Mouse (Mus musculus) natural killer cell, adult 2 months (primary cell): ENCODE data around the gene Ankrd24.

ENCODE experiments used
- DNase-seq, 2 experiments: peaks; one replicate each; pipeline ENCODE4 v3.0.0; 2022; ENCODE audit warnings: low spot score in 2 of 2

The Ankrd24 gene

DNA sequence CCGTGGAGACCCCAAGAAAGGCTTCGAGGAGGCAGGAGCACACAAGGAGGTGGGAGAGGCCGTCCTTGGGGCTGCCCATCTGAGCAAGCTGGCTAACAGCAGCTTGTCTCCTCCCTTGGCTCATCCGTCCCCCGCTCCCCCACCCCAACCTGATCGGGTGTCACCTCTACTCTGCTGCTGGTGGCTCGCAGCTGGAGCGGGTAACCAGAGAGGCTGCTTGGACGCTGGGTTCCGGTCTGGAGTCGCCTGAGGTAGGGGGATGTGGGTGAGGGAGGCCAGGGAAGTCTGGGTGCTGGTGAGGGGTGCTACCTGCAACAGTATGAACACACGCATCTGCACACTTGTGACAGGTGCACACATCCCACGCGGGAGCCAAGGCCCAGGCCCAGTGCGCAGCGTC lies at the start of gene Ankrd24:
Ankrd24 (plus strand) TSS at position 151 of the 400 bp plus-strand sequence.
- no peak for DNase-seq

DNA sequence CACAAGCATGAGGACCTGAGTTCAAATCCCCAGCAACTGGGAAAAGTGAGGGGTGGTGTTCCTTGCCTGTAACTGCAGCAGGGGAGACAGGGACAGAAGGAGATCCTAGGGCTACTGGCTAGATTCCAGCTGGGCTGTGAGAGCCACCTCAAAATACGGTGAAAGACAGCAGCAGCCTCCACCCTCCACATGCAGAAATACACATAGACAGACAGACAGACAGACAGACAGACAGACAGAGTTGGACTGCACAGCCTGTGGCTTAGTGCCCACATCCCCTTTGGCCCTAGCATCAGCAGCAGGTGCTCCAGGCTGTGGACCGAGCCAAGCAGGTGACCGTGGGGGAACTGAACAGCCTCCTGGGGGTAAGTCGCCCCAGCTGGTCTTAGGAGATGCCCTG lies 48.4 kb upstream of the Ankrd24 start:
- DNase-seq: peak in 1 of 2 experiments; percentile 25

DNA sequence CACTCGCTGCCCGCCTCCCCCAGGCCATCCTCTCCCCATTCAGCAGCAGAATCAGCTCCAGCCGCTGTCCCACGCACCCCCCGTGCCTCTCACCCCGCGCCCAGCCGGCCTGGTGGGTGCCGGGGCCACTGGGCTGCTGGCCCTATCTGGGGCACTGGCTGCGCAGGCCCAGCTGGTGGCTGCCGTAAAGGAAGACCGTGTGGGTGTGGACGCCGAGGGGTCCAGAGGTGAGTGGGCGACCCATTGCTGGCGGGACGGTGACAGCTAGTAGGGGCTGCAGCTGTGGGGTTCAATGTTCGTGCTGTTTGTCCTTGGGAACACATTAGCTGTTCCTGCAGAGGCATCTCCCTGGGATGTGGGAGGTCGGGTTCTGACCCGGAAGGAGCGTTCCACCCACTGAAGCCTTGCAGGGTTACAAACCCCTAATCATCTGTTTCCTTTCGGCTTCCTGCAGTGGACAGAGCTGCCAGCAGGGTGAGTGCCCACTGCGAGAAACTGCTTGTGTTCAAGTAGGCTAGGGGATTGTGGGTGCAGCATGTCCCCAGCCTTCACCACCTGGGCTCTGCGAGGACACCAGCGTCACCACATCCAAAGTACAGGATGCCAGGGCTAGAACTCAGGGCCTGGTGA lies 47.8 kb upstream of the Ankrd24 start:
- DNase-seq: peak; percentile 56 to 57

DNA sequence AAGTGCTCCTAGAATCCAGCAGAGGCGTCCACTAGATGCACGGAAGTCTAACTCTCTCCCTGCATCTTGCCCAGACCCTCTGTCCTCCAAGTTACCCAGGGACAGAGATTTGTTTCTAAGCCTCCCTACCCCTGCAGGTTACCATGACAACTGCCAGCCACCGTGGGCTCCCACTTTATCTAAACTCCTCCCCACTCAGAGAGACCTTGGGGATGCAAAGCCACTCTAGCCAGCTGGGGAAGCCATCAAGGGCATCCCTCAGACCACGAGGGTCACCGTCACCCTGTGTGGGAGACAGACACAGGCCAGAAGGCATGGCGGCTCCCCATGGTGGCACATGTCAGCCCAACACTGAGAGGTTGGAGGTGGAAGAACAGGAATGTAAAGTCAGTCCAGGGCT lies 45.0 kb upstream of the Ankrd24 start:
- DNase-seq: no peak

DNA sequence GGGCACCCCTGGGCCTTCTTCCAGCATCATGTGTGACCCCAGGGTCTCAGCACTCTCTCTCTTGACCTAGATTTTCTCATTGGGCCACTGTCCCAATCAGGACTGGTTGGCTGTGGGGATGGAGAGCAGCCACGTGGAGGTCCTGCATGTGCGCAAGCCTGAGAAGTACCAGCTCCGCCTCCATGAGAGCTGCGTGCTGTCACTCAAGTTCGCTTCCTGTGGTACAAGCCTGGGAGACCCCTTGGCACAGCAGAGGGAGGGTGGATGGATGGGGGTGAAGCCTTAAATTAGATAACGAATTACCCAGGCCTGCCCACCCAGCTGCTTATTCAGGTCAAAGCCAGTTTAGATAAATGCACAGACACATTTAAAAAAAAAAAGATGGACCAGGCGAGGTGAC lies 39.6 kb upstream of the Ankrd24 start:
- no peak for DNase-seq

DNA sequence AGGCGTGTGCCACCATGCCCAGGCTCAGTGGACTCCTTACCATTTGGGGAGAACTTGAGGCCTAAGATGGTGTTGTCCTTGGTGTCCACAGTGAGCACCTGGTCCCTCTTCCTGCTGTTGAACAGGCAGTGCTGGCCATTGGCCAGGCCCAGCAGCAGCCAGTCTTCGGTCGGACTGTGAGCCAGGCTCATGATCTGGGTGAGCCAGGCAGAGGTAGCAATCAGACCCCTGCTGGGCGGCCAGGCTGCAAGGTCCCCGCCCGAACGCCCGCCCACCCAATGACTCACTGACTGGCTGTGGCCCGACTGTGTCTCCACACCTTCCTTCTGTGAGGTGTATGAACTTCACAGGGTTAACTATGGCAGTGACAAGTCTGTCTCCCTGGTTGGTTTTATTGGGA lies 36.5 kb upstream of the Ankrd24 start:
- DNase-seq: no peak

DNA sequence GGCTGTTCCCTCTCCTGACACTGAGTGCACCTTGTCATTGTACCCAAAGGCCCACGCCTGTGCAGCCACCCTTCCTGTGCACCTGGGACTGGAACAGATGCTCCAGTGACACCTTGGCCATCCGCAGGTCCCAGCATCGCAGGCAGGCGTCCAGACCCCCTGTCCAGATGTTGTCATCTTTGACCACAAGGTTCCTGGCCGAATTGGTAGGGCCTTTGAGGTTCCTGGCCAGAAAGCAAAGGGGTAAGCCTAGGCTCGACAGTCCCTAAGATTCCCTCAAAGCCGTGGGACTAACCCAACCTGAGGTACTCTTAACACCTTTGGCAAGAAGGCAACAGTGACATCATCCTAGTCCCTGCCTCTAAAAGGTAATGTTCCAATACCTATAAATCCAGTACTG lies 35.7 kb upstream of the Ankrd24 start:
- DNase-seq: no peak

DNA sequence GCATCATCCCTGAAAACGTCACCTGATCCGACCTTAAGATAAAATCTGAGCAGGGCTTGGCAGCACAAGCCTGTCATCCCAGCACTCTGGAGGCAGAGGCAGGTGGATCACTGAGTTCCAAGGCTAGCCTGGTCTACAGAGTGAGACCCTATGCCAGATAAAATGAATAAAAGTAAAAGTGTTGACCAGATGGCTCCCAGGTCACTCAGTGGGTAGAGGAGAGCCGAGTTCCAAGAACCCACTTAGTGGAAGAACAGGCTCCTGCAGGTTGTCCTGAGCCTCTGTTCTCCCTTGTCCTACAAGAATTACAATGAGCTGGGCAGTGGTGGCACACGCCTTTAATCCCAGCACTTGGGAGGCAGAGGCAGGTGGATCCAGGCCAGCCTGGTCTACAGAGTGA lies 35.1 kb upstream of the Ankrd24 start:
- DNase-seq: no peak

DNA sequence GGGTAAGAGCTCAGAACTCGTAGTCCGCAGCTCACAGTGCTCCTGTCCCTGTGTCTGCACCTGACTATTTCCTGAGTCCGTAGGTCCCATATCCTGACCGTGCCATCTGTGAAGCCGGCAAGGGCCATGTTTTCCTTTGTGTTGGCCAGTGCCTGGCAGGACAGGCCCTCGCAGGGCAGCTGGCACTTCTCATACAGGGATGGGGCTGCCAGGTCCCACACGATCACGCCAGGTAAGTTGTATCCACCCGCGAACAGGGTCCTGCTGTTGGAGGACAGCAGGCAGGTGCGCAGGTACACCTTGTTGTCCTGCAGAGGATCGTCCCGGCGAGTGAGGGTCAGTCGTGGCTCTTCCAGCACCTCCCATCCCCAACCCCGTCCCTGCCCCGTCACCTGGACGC lies 34.4 kb upstream of the Ankrd24 start:
- DNase-seq: no peak

DNA sequence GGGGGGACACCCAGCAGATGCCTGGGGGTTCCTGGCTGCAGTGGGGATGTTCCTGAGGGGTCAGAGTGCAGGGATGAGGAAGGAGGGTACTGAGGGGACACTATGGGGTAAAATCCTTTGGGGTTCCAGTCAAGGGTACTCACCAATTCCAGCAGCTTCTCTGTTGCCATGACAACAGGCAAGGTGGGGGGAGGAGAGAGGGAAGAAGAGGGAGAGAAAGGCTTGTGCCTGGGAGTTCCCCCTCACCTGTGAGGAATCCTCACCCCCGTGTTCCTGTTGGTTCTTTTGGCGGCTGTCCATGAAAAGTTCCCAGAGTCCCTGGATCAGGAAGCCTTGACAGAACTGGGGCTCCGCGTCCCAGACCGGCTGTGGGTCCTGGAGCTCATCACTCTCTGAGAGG lies 32.7 kb upstream of the Ankrd24 start:
- no peak for DNase-seq

DNA sequence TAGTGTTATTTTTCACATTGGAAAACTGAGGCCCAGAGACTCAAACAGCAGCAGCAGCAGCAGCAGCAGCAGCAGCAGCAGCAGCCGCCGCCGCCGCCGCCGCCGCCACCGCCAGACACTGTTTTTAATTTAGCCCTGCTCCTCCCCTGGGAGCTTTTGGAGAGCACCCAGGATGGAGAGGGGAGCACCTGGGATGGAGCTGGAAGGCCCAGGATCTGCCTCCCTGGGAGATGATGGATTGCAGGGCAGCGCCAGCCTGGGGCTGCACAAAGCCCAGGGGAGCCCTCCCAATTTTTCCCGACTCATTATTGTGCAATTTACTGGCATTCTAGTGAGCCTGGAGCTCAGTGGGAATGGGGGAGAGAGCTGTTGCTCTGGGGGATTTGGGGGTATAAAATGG lies 31.7 kb upstream of the Ankrd24 start:
- DNase-seq: no peak

DNA sequence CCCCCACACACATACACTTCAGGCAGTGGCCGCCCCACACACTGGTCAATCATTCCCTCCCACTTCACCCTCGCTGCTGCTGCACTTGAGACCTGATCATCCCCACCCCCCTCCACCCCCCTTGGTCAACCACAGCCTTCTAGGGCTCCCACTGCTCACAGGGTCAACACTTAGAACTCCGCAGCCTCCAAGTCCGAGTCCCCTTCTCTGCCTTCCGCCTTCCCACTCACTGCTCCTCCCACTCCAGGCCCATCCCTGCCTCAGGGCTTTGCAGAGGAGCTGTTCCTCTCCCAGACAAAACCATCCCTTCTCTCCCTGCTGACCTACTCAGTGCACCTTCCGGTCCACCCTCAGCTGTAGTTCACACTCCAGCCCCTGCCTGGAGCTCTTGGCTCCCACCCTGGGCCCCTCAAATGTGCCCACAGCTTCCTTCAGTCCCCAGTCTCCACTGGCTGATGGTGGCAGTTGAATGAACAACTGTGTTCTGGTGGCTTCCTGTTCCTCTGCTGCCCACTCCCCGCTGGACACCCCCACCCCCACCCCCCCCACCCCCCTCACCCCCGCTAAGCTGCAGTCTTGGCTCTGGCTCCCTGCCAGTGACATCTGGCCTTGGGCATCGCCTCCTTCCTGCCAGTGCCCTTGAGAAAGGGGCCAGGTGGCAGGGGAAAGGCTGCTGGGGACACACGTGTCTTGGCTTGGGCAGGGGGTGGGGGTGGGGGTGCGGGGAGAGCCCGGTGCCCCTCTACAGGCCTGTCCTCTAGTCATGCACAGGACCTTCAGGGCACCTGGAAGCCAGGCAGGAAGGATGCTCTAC lies 31.0 kb upstream of the Ankrd24 start:
- DNase-seq: no peak

DNA sequence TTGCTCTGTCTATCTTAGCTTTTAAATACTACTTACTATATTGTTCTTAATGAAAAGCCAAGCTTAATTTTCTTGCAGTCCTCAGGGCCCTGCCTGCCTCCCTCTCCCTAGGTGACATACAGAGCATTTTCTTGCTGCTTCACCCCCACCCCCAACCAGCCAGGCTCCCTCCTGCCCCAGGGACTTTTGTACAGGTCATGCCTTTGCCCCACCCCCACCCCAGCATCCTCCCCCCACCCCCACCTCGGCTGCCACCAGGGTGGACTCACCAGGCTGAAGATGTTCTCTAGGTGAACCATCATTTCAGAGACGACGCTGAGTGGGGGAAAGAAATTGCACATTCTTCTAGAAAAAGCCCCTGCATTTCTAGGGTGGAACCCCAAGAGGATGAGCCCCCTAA lies 30.0 kb upstream of the Ankrd24 start:
- no peak for DNase-seq

DNA sequence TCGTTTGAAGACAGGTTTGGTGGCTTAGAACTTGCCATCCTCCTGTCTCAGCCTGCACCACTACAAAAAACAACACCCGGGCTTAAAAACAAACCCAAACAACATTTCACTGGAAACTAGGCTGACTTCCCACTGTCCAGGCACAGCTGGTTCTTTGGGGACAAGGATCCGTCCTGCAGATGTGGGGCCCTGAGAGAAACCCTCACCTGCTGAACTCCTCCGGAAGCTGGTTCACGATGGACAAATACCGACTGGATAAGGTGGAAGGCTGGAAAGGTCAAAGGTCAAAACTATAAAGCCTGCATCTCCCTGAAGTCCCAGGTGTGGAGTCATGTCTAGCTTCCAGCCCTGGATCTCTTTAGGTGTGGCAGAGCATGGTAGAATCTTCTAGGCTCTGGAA lies 29.5 kb upstream of the Ankrd24 start:
- no peak for DNase-seq

DNA sequence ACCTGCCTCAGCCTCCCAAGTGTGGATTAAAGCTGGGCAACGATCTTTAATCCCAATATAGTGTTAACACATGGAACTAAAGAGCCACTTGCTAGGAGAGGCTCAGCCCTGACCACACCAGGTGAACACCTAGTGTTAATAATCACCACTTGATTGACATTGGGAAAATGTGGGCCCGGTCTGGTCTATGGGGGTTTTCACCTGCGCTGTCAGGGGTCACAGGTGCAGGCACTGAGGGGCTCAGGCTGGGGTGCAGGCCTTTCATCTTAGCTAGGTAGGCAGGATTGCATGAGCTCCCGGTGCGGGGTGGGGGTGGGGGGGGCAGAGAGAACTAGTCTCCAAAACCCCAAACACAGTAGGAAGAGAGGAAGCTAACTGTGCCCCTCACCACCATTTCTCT lies 28.7 kb upstream of the Ankrd24 start:
- DNase-seq: no peak

DNA sequence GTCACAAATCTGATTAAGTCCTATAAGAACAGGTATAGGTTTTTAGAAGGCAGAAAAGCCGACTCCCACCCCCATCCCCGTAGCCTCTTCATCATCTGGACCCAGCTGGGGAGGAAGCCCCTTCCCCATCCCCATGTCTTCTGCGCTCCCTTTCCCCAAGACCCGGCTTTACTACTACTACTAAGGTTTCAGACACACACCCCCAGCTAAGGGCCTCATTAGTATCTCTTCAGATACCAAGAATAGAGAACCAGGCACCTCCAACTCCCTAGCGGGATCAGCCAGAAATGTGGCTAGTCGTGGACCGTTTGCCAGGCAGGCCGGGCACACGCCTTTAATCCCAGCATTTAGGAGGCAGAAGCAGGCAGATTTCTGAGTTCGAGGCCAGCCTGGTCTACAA lies 28.2 kb upstream of the Ankrd24 start:
- DNase-seq: no peak

DNA sequence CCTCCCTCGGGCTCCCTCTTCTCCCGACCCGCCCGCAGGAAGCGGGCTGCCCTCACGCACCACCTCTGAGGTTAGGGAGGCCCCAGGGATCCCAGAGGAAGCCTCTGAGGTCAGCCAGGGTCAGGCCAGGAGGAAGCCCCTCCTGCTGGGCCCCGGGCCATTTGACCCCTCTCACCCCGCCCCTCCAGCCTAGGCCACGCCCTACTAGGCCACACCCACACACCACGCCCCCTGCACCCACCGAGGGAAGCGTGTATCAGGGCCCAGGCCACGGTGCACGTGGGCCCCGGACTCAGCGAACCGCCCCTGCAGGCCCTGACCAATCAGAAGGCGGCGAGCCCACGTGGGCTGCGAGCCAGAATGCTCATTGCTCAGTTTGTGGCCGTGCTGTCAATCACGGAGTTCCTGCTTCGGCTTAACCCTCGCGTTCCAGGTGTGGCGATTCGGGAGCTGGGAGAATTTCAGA lies 27.6 kb upstream of the Ankrd24 start, which contains the start of gene Tle6:
Tle6 (minus strand) TSS at position 336 of the 466 bp plus-strand sequence.
- peak; percentile 75 to 88 for DNase-seq

DNA sequence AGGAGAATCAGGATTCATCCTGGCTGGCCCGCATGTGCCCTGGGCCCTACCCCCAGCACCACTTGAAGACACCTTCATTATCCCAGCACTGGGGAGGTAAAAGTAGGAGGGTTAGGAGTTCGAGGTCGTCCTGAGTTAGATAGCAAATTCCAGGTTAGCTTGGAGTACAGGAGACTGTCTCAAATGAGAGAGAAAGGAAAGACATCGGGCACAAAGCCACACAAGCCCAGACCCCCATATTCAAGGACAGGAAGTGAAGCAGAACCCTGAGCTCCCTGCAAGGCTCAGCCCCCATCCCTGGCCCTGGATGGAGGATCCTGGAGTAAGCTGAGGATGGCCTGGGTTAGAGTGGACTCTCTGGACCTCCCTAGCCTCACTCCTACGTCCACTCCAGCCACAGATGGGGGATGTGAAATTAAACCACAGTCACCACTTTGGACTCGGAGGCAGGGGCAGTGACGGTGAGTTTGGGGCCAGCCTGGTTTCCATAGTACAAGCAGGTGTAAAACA lies 26.9 kb upstream of the Ankrd24 start:
- DNase-seq: no peak

DNA sequence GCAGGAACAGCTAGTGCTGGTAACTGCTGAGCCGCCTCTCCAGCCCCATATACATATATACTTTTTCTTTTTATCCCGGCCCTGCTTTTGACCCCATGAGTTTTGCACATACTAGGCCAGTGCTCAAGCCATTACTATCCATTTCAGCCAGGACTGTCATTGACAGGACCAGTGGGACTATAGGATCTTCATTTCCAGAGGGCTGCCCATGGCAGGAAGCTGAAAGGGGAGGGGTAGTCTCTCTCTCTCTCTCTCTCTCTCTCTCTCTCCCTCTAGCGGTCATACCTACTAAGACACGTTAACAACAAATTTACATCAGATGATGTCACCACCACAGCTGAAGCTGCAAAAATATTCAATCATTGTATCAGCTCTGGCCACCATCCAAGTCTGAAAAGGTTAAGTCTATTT lies 25.6 kb upstream of the Ankrd24 start:
- DNase-seq: peak; percentile 51 to 53

DNA sequence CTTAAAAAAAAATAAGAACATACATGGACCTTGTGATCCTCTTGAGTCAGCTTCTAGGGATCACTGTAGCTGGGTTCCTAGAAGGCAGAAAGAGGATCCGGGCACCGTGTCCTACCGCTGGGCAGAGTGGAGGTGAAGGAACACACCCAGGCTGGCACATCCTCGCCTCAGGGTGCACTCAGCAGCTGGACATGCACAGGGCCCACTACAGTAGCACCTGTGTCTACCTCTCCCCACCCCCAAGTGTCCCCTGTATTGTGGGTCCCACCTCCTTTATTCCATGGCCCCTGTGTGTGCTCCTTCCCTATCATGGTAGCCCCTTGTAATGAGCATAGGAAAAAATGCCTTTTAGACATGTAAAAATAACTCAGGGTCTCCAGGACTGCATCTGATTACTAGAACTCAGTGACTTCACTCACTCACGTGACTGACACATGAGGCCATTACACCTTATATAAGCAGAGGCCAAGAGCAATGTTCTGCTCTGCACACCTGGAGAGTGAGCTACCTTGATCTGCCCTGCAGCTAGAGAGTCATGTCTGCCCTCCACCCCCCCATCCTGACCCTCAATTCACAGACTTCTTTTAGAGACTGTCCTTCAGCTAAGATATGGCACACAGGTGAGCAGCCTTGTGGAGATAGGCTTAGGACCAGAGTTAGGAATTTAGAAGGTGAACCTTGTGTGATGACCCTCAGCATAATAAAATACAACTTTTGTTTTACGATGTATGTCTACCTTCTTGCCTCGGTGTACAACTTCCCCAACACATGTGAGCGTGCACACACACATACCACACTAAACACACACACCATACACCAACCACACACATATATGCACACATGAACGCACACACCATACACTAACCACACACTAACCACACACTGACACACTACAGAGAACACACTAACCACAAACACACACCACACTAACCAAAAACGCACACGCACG lies 24.0 kb upstream of the Ankrd24 start:
- DNase-seq: peak in 1 of 2 experiments; percentile 13

DNA sequence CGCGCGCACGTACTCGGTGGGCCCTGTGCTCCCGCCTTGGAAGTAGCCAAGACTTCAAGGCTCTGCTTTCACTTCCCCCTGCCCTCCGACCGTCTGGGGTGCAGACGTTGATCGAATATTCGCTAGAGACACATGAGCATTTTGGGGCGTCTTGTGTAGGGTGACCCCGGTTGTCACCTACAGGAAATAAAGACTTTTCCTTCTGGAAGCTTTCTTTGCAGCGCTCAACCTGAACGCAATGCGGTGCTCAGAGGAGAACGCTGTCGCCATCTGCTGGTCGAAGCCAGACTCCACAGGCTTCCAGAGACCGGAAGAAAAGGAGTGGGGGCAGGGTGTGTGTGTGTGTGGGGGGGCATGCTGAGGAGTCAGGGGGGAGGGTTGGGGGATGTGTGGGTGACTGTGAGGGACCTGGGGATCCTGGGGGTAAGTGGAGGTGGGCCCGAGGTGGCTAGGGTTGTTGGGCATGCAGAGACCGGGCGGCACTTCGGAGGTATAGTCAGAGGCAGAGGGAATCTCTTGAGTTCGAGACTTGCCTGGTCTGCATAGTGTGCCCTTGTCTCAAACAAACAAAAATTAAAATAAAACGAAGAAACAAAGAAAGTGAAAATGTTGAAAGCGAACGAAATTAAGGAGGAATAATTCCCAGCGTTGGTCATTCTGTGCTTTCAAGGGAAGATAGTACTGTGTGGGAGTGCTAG lies 23.2 kb upstream of the Ankrd24 start:
- peak; percentile 77 to 84 for DNase-seq
